Mouse (Mus musculus) heart, embryonic 14.5 days (tissue): ENCODE results near the gene Pgghg. TPM values are rescaled to one million over a fixed set of nuclear protein-coding genes. Genes with fewer than 3 reads are reported as not detected.

Source experiments
- ATAC-seq: fragments of 200-750 bp; cut with Nextera tagmentation; 2 replicates; pipeline ENCODE4 v1.8.0; 2017; ENCODE audit warnings: low read depth, moderate TSS enrichment; ENCODE audit not compliant: insufficient number of reproducible peaks, insufficient read depth, low FRiP score
- H3K27ac ChIP-seq, 2 experiments: fragments of 200-500 bp in 1 of 2; fragments of 300-500 bp in 1 of 2; sonication (generic) in 1 of 2; replicated peaks in 1 of 2; 2 replicates each; pipeline ENCODE4 v1.5.1; 2012 to 2014; ENCODE audit warnings: low read depth in 2 of 2, low read length in 2 of 2, control low read depth in 1 of 2, mild to moderate bottlenecking in 1 of 2, mixed read lengths in 1 of 2; ENCODE audit not compliant: control insufficient read depth in 1 of 2, insufficient read depth in 1 of 2
- H3K27me3 ChIP-seq: fragments of 300-500 bp; sonication (generic); 2 replicates; pipeline ENCODE4 v1.6.1; 2014; ENCODE audit warnings: mild to moderate bottlenecking, low read length, control low read depth; ENCODE audit not compliant: control insufficient read depth, insufficient read depth
- H3K36me3 ChIP-seq: fragments of 300-500 bp; sonication (generic); 2 replicates; pipeline ENCODE4 v1.6.1; 2014; ENCODE audit warnings: mild to moderate bottlenecking, control low read depth, low read length, mixed read lengths; ENCODE audit not compliant: control insufficient read depth, insufficient read depth
- H3K4me1 ChIP-seq, 2 experiments: fragments of 200-500 bp in 1 of 2; fragments of 300-500 bp in 1 of 2; sonication (generic) in 1 of 2; 2 replicates each; pipeline ENCODE4 v1.6.1; 2012 to 2014; ENCODE audit warnings: low read length in 2 of 2, control low read depth in 1 of 2, mixed read lengths in 1 of 2; ENCODE audit not compliant: control insufficient read depth in 2 of 2, insufficient read depth in 2 of 2
- H3K4me2 ChIP-seq: fragments of 300-500 bp; sonication (generic); 2 replicates; pipeline ENCODE4 v1.6.1; 2014; ENCODE audit warnings: mild to moderate bottlenecking, low read length
- H3K4me3 ChIP-seq, 2 experiments: fragments of 200-500 bp in 1 of 2; fragments of 300-500 bp in 1 of 2; sonication (generic) in 1 of 2; 2 replicates each; pipeline ENCODE4 v1.5.1; 2012 to 2014; ENCODE audit warnings: low read length in 2 of 2, mild to moderate bottlenecking in 2 of 2, control low read depth in 1 of 2, low read depth in 1 of 2, moderate library complexity in 1 of 2; ENCODE audit not compliant: control insufficient read depth in 1 of 2, insufficient read depth in 1 of 2
- H3K9ac ChIP-seq: fragments of 300-500 bp; sonication (generic); 2 replicates; pipeline ENCODE4 v1.6.1; 2014; ENCODE audit warnings: mild to moderate bottlenecking, low read length
- H3K9me3 ChIP-seq: fragments of 300-500 bp; sonication (generic); 2 replicates; pipeline ENCODE4 v1.6.1; 2016; ENCODE audit warnings: low read length, control low read depth; ENCODE audit not compliant: control insufficient read depth
- WGBS: fragments of 180-500 bp; shearing (Covaris S2); extraction: QIAGEN DNeasy Blood & Tissue Kit; methylation state at CpG from one replicate; pipeline ENCODE4 v1.1.7; 2014; 5-methylcytosine and 5-hydroxymethylcytosine counted together
- polyA plus RNA-seq: library from polyadenylated mRNA; unstranded; fragments of >200 nt; fragmentation: Nextera tagmentation; extraction: Ambion mirVana; gene quantifications from 2 replicates; pipeline ENCODE4 v1.2.1, GENCODE M21; 2014

Gene Pgghg
- polyA plus RNA-seq = 11.4 and 13.0 TPM in 2 replicates

- Histone ChIP-seq H3K27me3 (no peaks in the 10 kb centered on the region), H3K9me3 (no peaks in the 10 kb centered on the region), H3K36me3 (peaks cover 18% of the 10 kb centered on the region), H3K4me1 (peaks cover 5 to 14% of the 10 kb centered on the region in 2 experiments; a peak in 3 of 4 replicates), H3K4me2 (peak within 1 kb of the TSS; percentile 77), H3K9ac (peak within 1 kb of the TSS; percentile 86), H3K27ac (peak within 1 kb of the TSS; percentile 87 to 90), H3K4me3 (peak within 1 kb of the TSS; percentile 61 to 64)
- WGBS = 4% methylated on average over 33 of the region's 33 CpGs
- ATAC-seq = peak; percentile 87
Observed at GRCm38 (mm10) chr7:140941222-140942051, at the start of gene Pgghg. Gene Pgghg (plus strand): TSS chr7:140941391.

- Histone ChIP-seq H3K36me3 (peaks cover 84% of the 10 kb centered on the region), H3K27me3 (no peaks in the 10 kb centered on the region), H3K9ac (no peak overlapping the region), H3K27ac (no peak overlapping the region), H3K4me3 (no peak overlapping the region), H3K4me2 (no peak overlapping the region), H3K4me1 (no peaks in the 10 kb centered on the region), H3K9me3 (no peaks in the 10 kb centered on the region)
- ATAC-seq = no peak
- WGBS = 85% methylated on average over 7 of the region's 7 CpGs
Observed at GRCm38 (mm10) chr7:140894031-140894430, 47.2 kb upstream of the Pgghg start.

GRCm38 (mm10) chr7:140894611-140895010 is 46.6 kb upstream of the Pgghg start:
- peaks cover 84% of the 10 kb centered on the region for H3K36me3 ChIP-seq
- no peaks in the 10 kb centered on the region for H3K27me3 ChIP-seq
- no peak overlapping the region for H3K27ac ChIP-seq
- no peak overlapping the region for H3K4me3 ChIP-seq
- no peaks in the 10 kb centered on the region for H3K4me1 ChIP-seq
- WGBS = 94% methylated on average over 3 of the region's 3 CpGs
- no peaks in the 10 kb centered on the region for H3K9me3 ChIP-seq
- H3K9ac ChIP-seq = no peak overlapping the region
- no peak for ATAC-seq
- no peak overlapping the region for H3K4me2 ChIP-seq

GRCm38 (mm10) chr7:140897863-140898262 is 43.3 kb upstream of the Pgghg start:
- Histone ChIP-seq H3K4me2 (no peak overlapping the region), H3K27me3 (no peaks in the 10 kb centered on the region), H3K27ac (no peak overlapping the region), H3K36me3 (peaks cover 64% of the 10 kb centered on the region), H3K4me3 (no peak overlapping the region), H3K4me1 (peaks cover 6 to 8% of the 10 kb centered on the region in 2 experiments), H3K9me3 (no peaks in the 10 kb centered on the region), H3K9ac (no peak overlapping the region)
- 78% methylated on average over 7 of the region's 7 CpGs for WGBS
- no peak for ATAC-seq

GRCm38 (mm10) chr7:140899121-140899520 is 42.1 kb upstream of the Pgghg start:
- no peak for ATAC-seq
- Histone ChIP-seq H3K4me3 (peak overlapping the region in 1 of 2 experiments; percentile 41; a peak in 2 of 4 replicates), H3K27me3 (no peaks in the 10 kb centered on the region), H3K9ac (peak overlapping the region; percentile 75), H3K27ac (peak overlapping the region in 1 of 2 experiments; percentile 89; a peak in 1 of 4 replicates), H3K9me3 (no peaks in the 10 kb centered on the region), H3K36me3 (peaks cover 52% of the 10 kb centered on the region), H3K4me1 (peaks cover 6 to 8% of the 10 kb centered on the region in 2 experiments), H3K4me2 (peak overlapping the region; percentile 68)
- WGBS = 76% methylated on average over 3 of the region's 3 CpGs

GRCm38 (mm10) chr7:140900220-140900619 is 41.0 kb upstream of the Pgghg start, which contains the start of gene Cox8b:
Gene Cox8b (minus strand): TSS chr7:140900446.
- ATAC-seq = peak; percentile 68
- Histone ChIP-seq H3K9ac (peak within 1 kb of the TSS; percentile 75), H3K4me2 (peak within 1 kb of the TSS; percentile 68), H3K9me3 (no peaks in the 10 kb centered on the region), H3K4me3 (peak within 1 kb of the TSS; percentile 29 to 41), H3K36me3 (peaks cover 42% of the 10 kb centered on the region), H3K27me3 (no peaks in the 10 kb centered on the region), H3K4me1 (peaks cover 6 to 8% of the 10 kb centered on the region in 2 experiments), H3K27ac (peak within 1 kb of the TSS; percentile 67 to 89)
- 35% methylated on average over 10 of the region's 10 CpGs for WGBS

- H3K9ac ChIP-seq = no peak overlapping the region
- H3K36me3 ChIP-seq = peaks cover 23% of the 10 kb centered on the region
- ATAC-seq = no peak
- no peak overlapping the region for H3K4me2 ChIP-seq
- 82% methylated on average over 15 of the region's 15 CpGs for WGBS
- no peaks in the 10 kb centered on the region for H3K9me3 ChIP-seq
- peaks cover 6 to 8% of the 10 kb centered on the region in 2 experiments for H3K4me1 ChIP-seq
- no peak overlapping the region for H3K4me3 ChIP-seq
- no peaks in the 10 kb centered on the region for H3K27me3 ChIP-seq
- H3K27ac ChIP-seq = no peak overlapping the region
Observed at GRCm38 (mm10) chr7:140902036-140902875, 38.9 kb upstream of the Pgghg start.
